Mouse (Mus musculus) activated CD4-positive, CD25-positive, alpha-beta regulatory T cell, adult 4 months (primary cell): ENCODE data around the gene Prkch. TPM values are rescaled to one million over a fixed set of nuclear protein-coding genes. Genes with fewer than 3 reads are reported as not detected.

ENCODE experiments used
- ATAC-seq: one replicate; pipeline ENCODE4 v1.8.0; 2017
- polyA plus RNA-seq, 2 experiments: library from polyadenylated mRNA; unstranded; fragments of 100-300 nt; shearing (Covaris generic); gene quantifications; one replicate each; pipeline ENCODE4 v1.2.1; 2017

The Prkch gene
- polyA plus RNA-seq, 2 experiments from 2014 or later, result 80.9 to 82.1 TPM

GRCm38 (mm10) chr12:73686456-73686855, 101.9 kb downstream of the Prkch start:
- ATAC-seq, result no peak

- ATAC-seq, result peak; percentile 51
These were observed 102.8 kb downstream of the Prkch start for GRCm38 (mm10) chr12:73687077-73688035.

- peak; percentile 57 for ATAC-seq
These were observed 107.7 kb downstream of the Prkch start for GRCm38 (mm10) chr12:73692321-73692720.

- ATAC-seq, result peak; percentile 50
These were observed 108.8 kb downstream of the Prkch start for GRCm38 (mm10) chr12:73693347-73693746.

- ATAC-seq, result no peak
These were observed 110.1 kb downstream of the Prkch start for GRCm38 (mm10) chr12:73694690-73695089.

- no peak for ATAC-seq
These were observed 110.5 kb downstream of the Prkch start for GRCm38 (mm10) chr12:73695110-73695509.

GRCm38 (mm10) chr12:73696084-73696483, 111.5 kb downstream of the Prkch start:
- no peak for ATAC-seq

GRCm38 (mm10) chr12:73696946-73697345, 112.3 kb downstream of the Prkch start:
- no peak for ATAC-seq

- ATAC-seq, result peak; percentile 41
These were observed 113.8 kb downstream of the Prkch start for GRCm38 (mm10) chr12:73698436-73698835.

GRCm38 (mm10) chr12:73698841-73699240, 114.2 kb downstream of the Prkch start:
- ATAC-seq, result peak; percentile 11

GRCm38 (mm10) chr12:73699471-73700186, 115.0 kb downstream of the Prkch start:
- peak; percentile 75 for ATAC-seq

- ATAC-seq, result no peak
These were observed 116.0 kb downstream of the Prkch start for GRCm38 (mm10) chr12:73700544-73701069.

GRCm38 (mm10) chr12:73701999-73702398, 117.4 kb downstream of the Prkch start:
- ATAC-seq, result no peak

GRCm38 (mm10) chr12:73704382-73704781, 119.8 kb downstream of the Prkch start:
- ATAC-seq, result no peak

- peak; percentile 50 for ATAC-seq
These were observed 120.6 kb downstream of the Prkch start for GRCm38 (mm10) chr12:73705097-73705690.

GRCm38 (mm10) chr12:73708498-73708897, 123.9 kb downstream of the Prkch start:
- ATAC-seq, result no peak

- peak; percentile 0 for ATAC-seq
These were observed 124.3 kb downstream of the Prkch start for GRCm38 (mm10) chr12:73708920-73709319.

- ATAC-seq, result peak; percentile 24
These were observed 126.2 kb downstream of the Prkch start for GRCm38 (mm10) chr12:73710846-73711245.

- ATAC-seq, result no peak
These were observed 127.5 kb downstream of the Prkch start for GRCm38 (mm10) chr12:73712122-73712521.

- no peak for ATAC-seq
These were observed 130.0 kb downstream of the Prkch start for GRCm38 (mm10) chr12:73714589-73714988.

GRCm38 (mm10) chr12:73715331-73715730, 130.7 kb downstream of the Prkch start:
- ATAC-seq, result peak; percentile 35

GRCm38 (mm10) chr12:73715954-73716731, 131.5 kb downstream of the Prkch start:
- peak; percentile 71 for ATAC-seq
